In the genomic region with DNA sequence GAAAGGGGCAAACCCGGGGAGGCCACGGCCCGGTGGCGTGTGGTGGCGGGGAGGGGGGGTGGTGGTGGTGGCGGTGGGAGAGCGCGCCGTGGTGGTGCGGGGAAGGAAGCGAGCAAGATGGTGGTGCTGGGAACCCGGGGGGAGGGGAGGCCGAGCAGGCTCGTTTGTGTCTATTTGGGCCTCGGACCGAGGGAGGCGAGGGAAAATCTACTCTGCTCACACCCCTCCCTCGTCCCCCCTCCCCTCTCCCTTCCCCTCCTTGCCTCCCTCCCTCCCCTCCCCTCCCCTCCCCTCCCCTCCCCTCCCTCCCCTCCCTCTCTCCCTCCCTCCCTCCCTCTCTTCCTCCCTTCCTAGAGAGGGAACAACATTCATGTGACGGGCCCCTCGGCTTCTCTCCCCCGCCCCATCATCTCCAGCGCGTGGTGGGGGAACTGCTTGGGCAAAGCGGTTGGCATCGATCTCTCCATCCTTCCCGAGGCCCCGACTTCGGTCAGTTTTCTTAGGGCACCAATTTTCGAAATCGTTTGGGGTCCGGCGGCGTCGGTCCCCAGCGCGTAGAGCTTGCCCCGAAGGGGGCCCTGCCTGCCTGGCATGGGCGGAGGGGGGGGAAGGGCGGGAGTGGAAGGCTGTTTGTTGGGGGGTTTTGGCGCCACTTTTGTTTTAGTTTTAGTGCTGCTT, we compare ENCODE assay signal across 8 mouse cellular contexts. TPM values are rescaled to one million over a fixed set of nuclear protein-coding genes. Genes with fewer than 3 reads are reported as not detected.
DNase-seq lines count a peak whose midpoint lies in the region; ATAC-seq lines count a peak whose summit lies in the region.

No protein-coding gene starts in this region.

- peak overlapping the region; percentile 58; the same call in 1 of the 2 replicates for H3K4me2 ChIP-seq in forebrain, embryonic 11.5 days (ENCODE audit: low read depth, low read length, severe bottlenecking)
- peak overlapping the region; percentile 67 for H3K4me2 ChIP-seq in heart, embryonic 16.5 days (ENCODE audit: low read depth, low read length)
- peak overlapping the region; percentile 53 for H3K4me2 ChIP-seq in neural tube, embryonic 15.5 days

- H3K4me1 ChIP-seq in brown adipose tissue, adult 24 weeks (ENCODE audit: control insufficient read depth, insufficient read depth, insufficient read length, low read length): no peaks in the 10 kb centered on the region; the same call in 1 of the 2 replicates
- H3K4me1 ChIP-seq in forebrain, embryonic 11.5 days (replicated peaks; ENCODE audit: control insufficient read depth, insufficient read depth, low read length): no peaks in the 10 kb centered on the region
- H3K4me1 ChIP-seq in heart, embryonic 16.5 days (ENCODE audit: control insufficient read depth, insufficient read depth, low read length): no peaks in the 10 kb centered on the region; the same call in none of the 2 replicates
- H3K4me1 ChIP-seq in neural tube, embryonic 15.5 days: 0 out of 2 replicates have a peak, but pooled peaks cover 5% of the 10 kb centered on the region

- 24% methylated on average over 18 of the region's 40 CpGs for WGBS in forebrain, embryonic 11.5 days
- 10% methylated on average over 22 of the region's 40 CpGs for WGBS in heart, embryonic 16.5 days
- 19% methylated on average over 23 of the region's 40 CpGs for WGBS in neural tube, embryonic 15.5 days

- ATAC-seq in CD4-positive, CD25-positive, alpha-beta regulatory T cell, adult 4 months: peak; percentile 19
- peak; percentile 87 for ATAC-seq in forebrain, embryonic 11.5 days (replicated peaks; ENCODE audit: low FRiP score)
- peak; percentile 64 for ATAC-seq in heart, embryonic 16.5 days (replicated peaks; ENCODE audit: extremely low read depth, insufficient read depth, low FRiP score)
- peak; percentile 89 for ATAC-seq in neural tube, embryonic 15.5 days (ENCODE audit: low FRiP score)

- peak overlapping the region; percentile 93 for H3K27ac ChIP-seq in brown adipose tissue, adult 24 weeks (replicated peaks; ENCODE audit: low read depth, low read length)
- H3K27ac ChIP-seq in forebrain, embryonic 11.5 days (ENCODE audit: low read depth, low read length): peak overlapping the region; percentile 99
- peak overlapping the region; percentile 97 for H3K27ac ChIP-seq in heart, embryonic 16.5 days (ENCODE audit: low read length)
- H3K27ac ChIP-seq in neural tube, embryonic 15.5 days (replicated peaks): peak overlapping the region; percentile 98

- no peaks in the 10 kb centered on the region for H3K27me3 ChIP-seq in forebrain, embryonic 11.5 days (ENCODE audit: control insufficient read depth, insufficient read depth, low read length)
- no peaks in the 10 kb centered on the region for H3K27me3 ChIP-seq in heart, embryonic 16.5 days (ENCODE audit: control insufficient read depth, insufficient read depth, low read length)
- no peaks in the 10 kb centered on the region for H3K27me3 ChIP-seq in neural tube, embryonic 15.5 days (replicated peaks)

- peak; percentile 93 for DNase-seq in forebrain, embryonic 11.5 days (ENCODE audit: low spot score)
- DNase-seq in kidney, postnatal 36 days: peak; percentile 84 to 89
- peak; percentile 72 to 78 for DNase-seq in lung, adult 18-20 months
- DNase-seq in testis, postnatal 14 days (ENCODE audit: low spot score): peak; percentile 82

- peak overlapping the region; percentile 100 for H3K4me3 ChIP-seq in brown adipose tissue, adult 24 weeks (ENCODE audit: insufficient read depth, low read depth, low read length)
- H3K4me3 ChIP-seq in forebrain, embryonic 11.5 days (ENCODE audit: low read depth, low read length): peak overlapping the region; percentile 54
- peak overlapping the region; percentile 72 for H3K4me3 ChIP-seq in heart, embryonic 16.5 days (ENCODE audit: low read length)
- peak overlapping the region; percentile 55 for H3K4me3 ChIP-seq in neural tube, embryonic 15.5 days (replicated peaks)

- H3K36me3 ChIP-seq in forebrain, embryonic 11.5 days (ENCODE audit: control insufficient read depth, insufficient read depth, low read length): no peaks in the 10 kb centered on the region
- H3K36me3 ChIP-seq in heart, embryonic 16.5 days (ENCODE audit: control insufficient read depth, insufficient read depth): no peaks in the 10 kb centered on the region
- no peaks in the 10 kb centered on the region for H3K36me3 ChIP-seq in neural tube, embryonic 15.5 days

- no peaks in the 10 kb centered on the region for H3K9me3 ChIP-seq in forebrain, embryonic 11.5 days (ENCODE audit: control insufficient read depth, low read length)
- no peaks in the 10 kb centered on the region for H3K9me3 ChIP-seq in heart, embryonic 16.5 days (replicated peaks; ENCODE audit: control insufficient read depth, low read length)
- H3K9me3 ChIP-seq in neural tube, embryonic 15.5 days (replicated peaks): no peaks in the 10 kb centered on the region

- H3K9ac ChIP-seq in forebrain, embryonic 11.5 days (ENCODE audit: low read length): peak overlapping the region; percentile 93
- H3K9ac ChIP-seq in heart, embryonic 16.5 days (ENCODE audit: low read length): peak overlapping the region; percentile 83
- H3K9ac ChIP-seq in neural tube, embryonic 15.5 days (replicated peaks): peak overlapping the region; percentile 76

RNA-seq across cellular contexts. Expression of gene Stag2, which starts 1.4 kb away (rescaled TPM):
- polyA plus RNA-seq in CD4-positive, CD25-positive, alpha-beta regulatory T cell, adult 4 months (2017; shearing (Covaris generic)): 10 to 100 TPM; 86.9 to 92.7 TPM
- 29.4 and 33.5 TPM in 2 replicates for polyA plus RNA-seq in brown adipose tissue, adult 24 weeks (2012; ENCODE audit: insufficient read depth, insufficient read length, missing spikeins)
- 59.6 and 71.1 TPM in 2 replicates for polyA plus RNA-seq in forebrain, embryonic 11.5 days (2014; fragmentation: Nextera tagmentation; extraction: Ambion mirVana)
- polyA plus RNA-seq in heart, embryonic 16.5 days (2015; fragmentation: Nextera tagmentation; extraction: Ambion mirVana): 31.3 and 32.3 TPM in 2 replicates
- polyA plus RNA-seq in neural tube, embryonic 15.5 days (2015; fragmentation: Nextera tagmentation; extraction: Ambion mirVana): 17.0 and 20.5 TPM in 2 replicates

Comparison
In these comparisons a context has a peak if more than half of its experiments do, and no peak if none do; other contexts are left out.
1. Peak in every context shown above with its lines: DNase-seq, ATAC-seq, H3K4me3 ChIP-seq and H3K27ac ChIP-seq.
2. ATAC-seq: peak in every context shown above with its lines; median percentile 89 in neural tube, embryonic 15.5 days; 87 in forebrain, embryonic 11.5 days; 64 in heart, embryonic 16.5 days; 19 in CD4-positive, CD25-positive, alpha-beta regulatory T cell, adult 4 months.